Mouse (Mus musculus) activated CD4-positive, CD25-positive, alpha-beta regulatory T cell, adult 4 months (primary cell): Measurements from ENCODE around the gene Usp36. TPM values are rescaled to one million over a fixed set of nuclear protein-coding genes. Genes with fewer than 3 reads are reported as not detected.
"Not testable (repeated sequence)": the region's sequence is repeated elsewhere in the genome, so short reads cannot be mapped to it uniquely, and the experiment has no call there.

Experiments
- ATAC-seq: one replicate; pipeline ENCODE4 v1.8.0; 2017
- polyA plus RNA-seq, 2 experiments: library from polyadenylated mRNA; unstranded; fragments of 100-300 nt; shearing (Covaris generic); gene quantifications; one replicate each; pipeline ENCODE4 v1.2.1; 2017

Usp36 gene
- 10 to 100 TPM; 15.6 to 15.8 TPM for polyA plus RNA-seq

GRCm38 (mm10) chr11:118289999-118290889 is at the start of gene Usp36:
Gene Usp36, minus strand, starts transcription at chr11:118290244.
- peak; percentile 96 for ATAC-seq

GRCm38 (mm10) chr11:118337491-118338168 is 47.6 kb upstream of the Usp36 start:
- peak; percentile 87 for ATAC-seq

GRCm38 (mm10) chr11:118333431-118333830 is 43.4 kb upstream of the Usp36 start:
- ATAC-seq = no peak

- no peak for ATAC-seq
Observed at GRCm38 (mm10) chr11:118332376-118332775, 42.3 kb upstream of the Usp36 start.

- ATAC-seq = no peak
Observed at GRCm38 (mm10) chr11:118330777-118331176, 40.7 kb upstream of the Usp36 start.

GRCm38 (mm10) chr11:118330361-118330760 is 40.3 kb upstream of the Usp36 start:
- ATAC-seq = no peak

- no peak for ATAC-seq
Observed at GRCm38 (mm10) chr11:118328947-118329346, 38.9 kb upstream of the Usp36 start.

- ATAC-seq = no peak
Observed at GRCm38 (mm10) chr11:118328511-118328910, 38.5 kb upstream of the Usp36 start.

- no peak for ATAC-seq
Observed at GRCm38 (mm10) chr11:118326991-118327971, 37.2 kb upstream of the Usp36 start.

GRCm38 (mm10) chr11:118326491-118326890 is 36.4 kb upstream of the Usp36 start:
- no peak for ATAC-seq

- no peak for ATAC-seq
Observed at GRCm38 (mm10) chr11:118324541-118324940, 34.5 kb upstream of the Usp36 start.

GRCm38 (mm10) chr11:118323974-118324373 is 33.9 kb upstream of the Usp36 start:
- no peak for ATAC-seq

GRCm38 (mm10) chr11:118322647-118323046 is 32.6 kb upstream of the Usp36 start:
- ATAC-seq = no peak

- ATAC-seq = no peak
Observed at GRCm38 (mm10) chr11:118321971-118322370, 31.9 kb upstream of the Usp36 start.

GRCm38 (mm10) chr11:118321500-118321899 is 31.5 kb upstream of the Usp36 start:
- ATAC-seq = no peak

- ATAC-seq = no peak
Observed at GRCm38 (mm10) chr11:118318678-118319077, 28.6 kb upstream of the Usp36 start.

- ATAC-seq = no peak
Observed at GRCm38 (mm10) chr11:118317129-118317528, 27.1 kb upstream of the Usp36 start.

GRCm38 (mm10) chr11:118316231-118316806 is 26.3 kb upstream of the Usp36 start:
- ATAC-seq = no peak

GRCm38 (mm10) chr11:118312132-118312723 is 22.2 kb upstream of the Usp36 start:
- no peak for ATAC-seq

- ATAC-seq = not testable (repeated sequence)
Observed at GRCm38 (mm10) chr11:118307962-118308361, 17.9 kb upstream of the Usp36 start.

- ATAC-seq = not testable (repeated sequence)
Observed at GRCm38 (mm10) chr11:118303959-118304358, 13.9 kb upstream of the Usp36 start.

GRCm38 (mm10) chr11:118298810-118299209 is 8.8 kb upstream of the Usp36 start:
- no peak for ATAC-seq
